Mouse (Mus musculus) neutrophil, adult 5-6 weeks (primary cell): ENCODE measurements at regions not wholly inside any gene's neighbourhood (a gene's known extent, or its start where the extent isn't known, plus 50 kb on each side); places are given as distances from the start of the nearest gene placed in this dataset.
A peak's percentile ranks its signal among the peaks of the same experiment; 100 is the strongest.
"Not testable (repeated sequence)": the region's sequence is repeated elsewhere in the genome, so short reads cannot be mapped to it uniquely, and the experiment has no call there.

Source experiments
- ATAC-seq: fragments of 151-379, 151-347 bp; 2 replicates; pipeline ENCODE4 v1.8.0; 2017; ENCODE audit warnings: mild to moderate bottlenecking, moderate TSS enrichment; ENCODE audit not compliant: insufficient number of reproducible peaks, poor library complexity, low FRiP score, severe bottlenecking; ENCODE audit errors: extremely low read depth

DNA sequence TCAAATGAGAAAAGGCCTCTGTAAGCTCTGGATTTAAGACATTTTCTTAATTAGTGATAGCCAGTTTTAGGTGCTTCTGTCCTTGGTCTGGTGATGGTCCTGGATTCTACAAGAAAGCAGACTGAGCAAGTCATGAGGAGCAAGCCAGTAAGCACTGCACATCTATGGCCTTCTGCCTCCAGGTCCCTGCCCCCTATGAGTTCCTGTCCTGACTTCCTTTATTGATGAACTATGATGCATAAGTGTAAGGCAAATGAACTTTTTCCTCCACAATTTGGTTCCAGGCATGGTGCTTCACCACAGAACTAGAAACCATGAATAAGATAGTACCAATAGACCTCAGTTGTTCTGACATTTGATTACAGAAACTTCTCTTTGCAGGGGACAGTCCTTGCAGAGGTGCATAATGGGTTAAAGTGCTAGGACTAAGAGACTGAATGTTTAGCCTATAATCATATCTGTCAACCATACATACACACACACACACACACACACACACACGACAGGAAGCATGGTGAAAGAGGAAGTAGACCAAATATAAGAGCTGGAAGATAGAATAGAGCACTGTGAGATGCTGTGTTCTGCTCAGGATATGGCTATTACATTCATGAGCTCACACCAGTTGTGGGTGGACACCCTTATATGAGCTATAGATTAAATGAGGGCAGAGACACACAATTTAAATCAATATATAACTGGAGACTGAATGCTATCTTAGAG lies 121.3 kb upstream of the Sec61g start:
- ATAC-seq = peak; percentile 46; the same call in 1 of the 2 replicates

DNA sequence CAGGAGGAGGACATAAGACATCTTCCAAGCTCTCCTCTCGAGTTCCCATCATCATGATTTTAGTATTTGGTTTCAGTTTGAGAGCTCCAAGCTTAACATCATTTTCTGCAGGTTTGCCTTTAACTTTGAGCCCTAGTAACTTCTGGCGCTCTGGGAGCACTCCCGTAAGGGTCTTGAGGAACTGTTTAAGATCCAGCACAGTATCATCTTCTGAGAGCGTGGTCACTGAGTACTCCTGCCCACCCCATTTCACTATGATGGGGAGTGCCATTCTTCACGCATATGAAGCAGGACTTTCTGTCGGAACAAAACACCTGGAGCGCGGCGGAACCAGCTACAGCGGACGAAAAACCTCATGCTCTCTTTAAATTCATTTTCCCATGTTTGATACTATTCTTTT lies 116.2 kb upstream of the Egfr start:
- ATAC-seq = not testable (repeated sequence)

DNA sequence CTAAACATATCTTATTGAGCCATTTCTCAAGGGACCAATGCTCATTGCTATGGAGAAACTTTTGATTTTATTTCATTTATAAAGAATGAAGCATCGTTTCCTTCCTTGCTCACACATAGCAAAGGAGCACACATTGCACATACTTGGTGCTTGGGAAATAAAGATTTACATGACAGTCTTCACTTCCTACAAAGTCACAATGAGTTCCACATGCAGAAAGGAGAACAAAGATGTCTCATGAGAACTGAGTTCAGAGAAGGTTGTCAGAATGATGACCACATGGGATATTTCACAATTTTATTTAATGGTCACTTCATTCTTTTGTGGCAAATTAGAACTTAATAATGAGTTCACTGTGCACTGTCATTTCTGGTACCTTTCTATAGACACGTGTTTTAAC lies 114.3 kb upstream of the Egfr start:
- ATAC-seq = 0 out of 2 replicates have a peak, but pooled peaks have one; percentile 13

DNA sequence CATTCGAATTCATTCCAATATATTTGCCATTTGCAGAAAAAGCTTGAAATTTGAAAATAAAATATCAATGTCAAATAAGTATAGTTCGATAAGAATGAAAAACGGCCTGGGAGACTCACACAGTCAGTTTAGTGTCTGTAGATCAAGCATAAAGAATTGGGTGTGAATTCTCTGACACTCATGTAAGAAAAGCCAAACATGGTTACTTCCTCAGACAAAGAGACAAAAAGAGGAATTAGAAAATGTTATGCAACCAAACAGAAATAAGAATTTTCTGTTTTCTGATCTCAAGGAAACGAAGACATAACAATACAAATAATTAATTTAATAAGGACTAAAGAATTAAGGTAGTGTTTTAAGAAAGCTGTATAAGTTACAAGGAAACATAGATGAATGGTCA lies 113.7 kb upstream of the Egfr start:
- no peak for ATAC-seq

DNA sequence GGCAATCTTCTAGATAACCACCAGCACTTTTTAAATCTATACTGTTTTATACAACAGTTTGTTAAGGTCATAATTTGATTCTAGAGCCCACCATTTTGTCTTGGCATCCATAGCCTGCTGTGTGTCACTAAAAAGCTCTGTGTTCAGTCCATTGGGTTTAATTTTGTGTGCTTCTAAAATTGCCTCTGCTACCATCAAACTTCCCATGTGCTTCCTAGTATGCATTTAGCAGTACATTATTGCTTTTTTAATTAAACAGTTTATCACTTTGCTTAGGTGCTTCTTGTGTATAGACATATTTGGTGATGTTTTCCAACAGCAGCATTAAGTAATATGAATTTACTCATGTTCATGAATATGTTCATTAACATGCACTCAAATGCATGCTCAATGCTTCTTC lies 102.4 kb upstream of the Egfr start:
- ATAC-seq = no peak

DNA sequence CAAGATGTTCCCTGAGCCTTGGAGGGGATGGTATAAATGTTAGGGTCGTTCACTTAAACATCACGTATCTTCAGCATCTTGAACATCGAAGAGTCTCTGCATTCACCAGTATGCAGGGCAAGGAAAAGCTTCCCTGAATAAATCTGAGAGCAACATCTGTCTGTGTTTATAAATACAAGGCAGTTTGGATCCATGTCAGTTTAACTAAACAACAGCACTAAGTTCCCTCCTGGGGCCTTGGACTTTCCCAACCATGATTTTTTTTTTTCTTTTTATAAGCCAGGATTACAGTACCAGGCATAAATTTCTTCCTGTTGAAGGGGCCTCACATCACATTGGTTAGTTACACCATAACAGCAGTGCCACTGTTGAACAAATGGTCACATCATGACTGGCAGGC lies 88.2 kb upstream of the Egfr start:
- ATAC-seq = no peak

DNA sequence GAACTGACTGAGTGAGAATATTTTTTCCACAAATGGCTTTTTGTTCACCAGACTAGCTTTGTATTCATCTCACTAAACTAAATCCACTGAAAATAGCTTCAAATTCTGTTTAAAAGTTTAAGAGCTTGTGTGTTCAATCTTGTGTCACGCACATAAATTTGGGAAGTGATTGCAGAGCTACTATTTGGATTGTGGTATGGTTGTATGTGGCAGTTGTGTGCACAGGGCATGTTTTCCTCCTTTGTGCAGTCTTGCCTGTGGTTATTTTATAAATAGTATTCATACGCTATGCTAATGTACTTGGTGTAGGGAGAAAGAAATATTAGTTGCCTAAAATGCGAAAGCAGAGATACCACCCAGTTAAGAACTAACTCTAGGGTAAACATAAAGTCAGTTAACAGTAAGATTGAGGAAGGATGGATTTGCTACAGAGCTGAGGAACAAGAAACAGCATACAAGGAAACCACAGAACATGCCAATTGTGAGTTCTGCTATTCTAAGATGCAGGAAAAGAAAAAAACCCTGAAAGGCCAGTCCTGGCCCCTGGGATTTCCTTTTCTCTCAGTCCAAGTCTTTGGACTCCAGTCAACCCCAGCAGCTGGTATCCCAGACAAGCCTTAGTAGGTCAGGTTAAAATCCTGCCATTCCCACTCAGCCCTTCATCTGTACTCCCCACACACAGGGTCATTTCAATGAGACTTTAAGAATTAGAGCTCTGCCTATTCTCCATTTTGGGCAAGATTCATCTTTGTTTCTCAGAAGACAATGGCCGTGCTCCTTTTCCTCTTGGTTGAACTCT lies 82.4 kb upstream of the Egfr start:
- no peak for ATAC-seq

DNA sequence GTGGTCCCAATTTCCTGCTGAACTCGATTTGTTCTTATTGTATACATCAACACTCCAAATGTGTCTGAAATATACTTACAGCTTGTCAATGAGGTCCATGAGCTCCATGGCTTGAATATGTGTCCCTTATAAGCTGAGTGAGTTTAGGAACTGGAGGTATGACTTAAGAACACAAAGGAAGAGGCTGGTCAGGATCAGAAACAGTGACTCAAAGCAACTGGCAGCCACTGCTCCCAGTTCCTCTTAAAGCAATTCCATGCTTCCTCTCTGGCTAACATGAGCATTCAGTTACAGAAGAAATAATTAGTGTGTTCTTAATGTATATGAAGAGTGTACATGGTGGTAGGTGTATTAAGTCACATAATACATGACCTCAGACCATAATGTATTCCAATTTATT lies 81.7 kb upstream of the Egfr start:
- no peak for ATAC-seq

DNA sequence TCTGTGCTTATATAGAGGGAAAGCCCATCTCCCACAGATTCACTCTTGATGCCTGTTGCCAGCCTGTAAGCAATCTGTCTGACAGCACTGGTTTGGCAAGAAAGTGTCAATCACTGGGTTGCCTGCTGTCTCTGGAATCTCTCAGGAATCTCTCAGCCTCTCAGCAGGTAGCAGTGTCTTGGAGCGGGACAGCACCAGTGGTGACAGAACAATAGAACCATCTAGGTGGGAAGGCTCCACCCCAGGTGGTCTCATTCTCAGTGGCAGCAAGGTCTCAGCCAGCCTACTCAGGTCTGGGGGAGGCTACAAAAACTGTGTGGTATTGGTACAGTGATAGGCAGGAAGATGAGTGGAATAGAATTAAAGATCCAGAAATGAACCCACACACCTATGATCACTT lies 76.1 kb upstream of the Egfr start:
- ATAC-seq = not testable (repeated sequence)

DNA sequence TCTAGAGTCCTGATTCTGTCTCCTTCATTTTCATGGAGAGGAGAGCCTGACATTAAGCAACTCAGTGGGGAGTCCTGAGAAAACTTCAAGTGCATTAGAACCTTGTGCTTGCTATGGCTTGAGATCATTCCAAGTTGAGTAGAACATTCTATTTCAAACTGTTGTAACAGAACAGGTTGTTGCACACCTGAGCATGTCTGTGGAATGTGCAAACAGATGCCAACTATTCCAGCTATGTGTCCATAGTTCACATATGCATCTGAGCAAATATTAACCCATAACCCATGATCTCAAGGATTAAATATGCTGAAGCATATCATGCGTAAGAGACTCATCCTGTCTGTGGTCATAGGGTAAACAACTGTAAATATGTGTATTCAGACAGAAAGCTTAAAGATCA lies 68.5 kb upstream of the Egfr start:
- ATAC-seq = no peak

DNA sequence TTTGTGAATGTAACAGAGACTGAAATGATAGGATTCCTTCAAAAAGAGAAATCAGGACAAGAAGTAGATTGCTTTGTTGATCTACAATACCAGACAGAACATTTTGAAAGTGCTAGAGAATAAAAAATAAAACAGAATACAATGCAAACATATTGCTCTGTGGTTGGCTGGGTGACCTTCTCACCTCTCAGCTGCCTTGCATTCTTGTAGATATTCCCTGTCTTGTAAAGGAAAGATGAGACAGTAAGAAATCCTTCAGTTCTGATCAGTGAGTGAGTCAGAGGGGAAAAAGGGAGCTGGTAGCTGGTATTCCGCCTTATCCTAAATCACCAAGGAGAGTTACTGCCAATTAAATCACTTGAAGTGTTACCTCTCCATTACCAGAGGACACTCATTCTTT lies 56.4 kb upstream of the Egfr start:
- ATAC-seq = no peak

DNA sequence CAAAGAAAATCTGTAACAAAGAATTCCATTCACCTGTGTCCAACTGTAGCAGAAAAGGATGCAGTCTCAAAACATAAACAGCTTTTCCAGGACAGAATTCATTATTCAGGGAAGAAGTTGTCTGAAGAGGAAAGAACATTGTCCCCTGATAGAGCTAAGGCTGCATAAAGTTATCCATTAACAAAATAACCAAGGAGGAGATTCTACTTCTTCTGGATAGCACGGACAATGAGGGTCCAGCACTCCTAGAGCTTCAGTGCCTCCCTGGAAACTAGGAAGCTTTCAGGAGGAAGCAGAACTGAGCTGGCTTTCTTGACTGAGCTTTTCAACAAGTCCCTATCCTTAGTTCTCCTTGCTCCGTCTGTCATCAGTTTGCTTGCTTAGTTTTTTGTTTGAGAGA lies 55.2 kb upstream of the Egfr start:
- no peak for ATAC-seq

DNA sequence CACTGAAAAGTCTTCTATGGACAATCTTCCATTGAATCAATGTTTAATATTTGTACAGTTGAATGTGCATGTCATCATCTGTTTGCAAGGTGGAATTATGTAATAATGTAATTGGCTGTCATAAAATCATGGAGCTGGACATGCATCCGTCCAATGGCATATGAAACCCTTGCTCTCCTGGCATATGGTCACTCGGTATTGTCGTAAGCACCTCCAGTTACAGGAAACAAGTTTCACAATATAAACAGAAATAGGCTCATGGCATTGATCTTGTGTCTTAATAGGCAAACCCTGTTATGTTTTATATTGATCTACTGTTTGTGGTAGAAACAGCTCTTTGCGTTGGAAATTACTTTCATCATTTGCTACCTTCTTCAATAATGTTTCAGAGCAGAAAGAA lies 50.2 kb upstream of the Egfr start:
- ATAC-seq = no peak
